Mouse (Mus musculus) kidney, embryonic 14.5 days (tissue): ENCODE measurements at regions not wholly inside any gene's neighbourhood (a gene's known extent, or its start where the extent isn't known, plus 50 kb on each side); places are given as distances from the start of the nearest gene placed in this dataset.
A peak's percentile ranks its signal among the peaks of the same experiment; 100 is the strongest.

Source experiments
- ATAC-seq: fragments of 200-750 bp; cut with Nextera tagmentation; 2 replicates; pipeline ENCODE4 v1.8.0; 2017; ENCODE audit warnings: moderate number of reproducible peaks, mild to moderate bottlenecking, moderate TSS enrichment, moderate library complexity; ENCODE audit not compliant: low FRiP score, low TSS enrichment
- H3K27ac ChIP-seq: fragments of 300-500 bp; sonication (generic); 2 replicates; pipeline ENCODE4 v1.5.1; 2014; ENCODE audit warnings: low read depth, mild to moderate bottlenecking, low read length, moderate library complexity, mixed read lengths
- H3K27me3 ChIP-seq: fragments of 300-500 bp; sonication (generic); 2 replicates; pipeline ENCODE4 v1.6.1; 2014; ENCODE audit warnings: mild to moderate bottlenecking, low read length; ENCODE audit not compliant: control insufficient read depth, insufficient read depth
- H3K36me3 ChIP-seq: fragments of 300-500 bp; sonication (generic); 2 replicates; pipeline ENCODE4 v1.6.1; 2014; ENCODE audit warnings: low read length, mixed read lengths; ENCODE audit not compliant: control insufficient read depth, insufficient read depth
- H3K4me1 ChIP-seq: fragments of 300-500 bp; sonication (generic); 2 replicates; pipeline ENCODE4 v1.6.1; 2014; ENCODE audit warnings: low read length, mixed read lengths; ENCODE audit not compliant: control insufficient read depth, insufficient read depth
- H3K4me2 ChIP-seq: fragments of 300-500 bp; sonication (generic); replicated peaks from 2 replicates; pipeline ENCODE4 v1.6.1; 2014; ENCODE audit warnings: low read depth, mild to moderate bottlenecking, low read length
- H3K4me3 ChIP-seq: fragments of 300-500 bp; sonication (generic); 2 replicates; pipeline ENCODE4 v1.5.1; 2014; ENCODE audit warnings: mild to moderate bottlenecking, low read length
- H3K9ac ChIP-seq: fragments of 300-500 bp; sonication (generic); 2 replicates; pipeline ENCODE4 v1.6.1; 2014; ENCODE audit warnings: low read depth, mild to moderate bottlenecking, low read length, moderate library complexity
- H3K9me3 ChIP-seq: fragments of 300-500 bp; sonication (generic); 2 replicates; pipeline ENCODE4 v1.6.1; 2016; ENCODE audit warnings: low read length; ENCODE audit not compliant: control insufficient read depth
- whole genome bisulfite sequencing: fragments of 180-500 bp; shearing (Covaris S2); extraction: QIAGEN DNeasy Blood & Tissue Kit; methylation state at CpG from one replicate; pipeline ENCODE4 v1.1.7; 2014; 5-methylcytosine and 5-hydroxymethylcytosine counted together

- peaks cover 36% of the 10 kb centered on the region for H3K4me1 ChIP-seq
- ATAC-seq = no peak
These were observed 100.2 kb downstream of the 1700001O22Rik start for GRCm38 (mm10) chr2:30703308-30703707.

GRCm38 (mm10) chr2:30702711-30703110 is 100.8 kb downstream of the 1700001O22Rik start:
- Histone ChIP-seq H3K4me3 (no peak overlapping the region), H3K36me3 (no peaks in the 10 kb centered on the region)
- ATAC-seq = no peak

More at GRCm38 (mm10) chr2:30703308-30703707, 100.2 kb downstream of the 1700001O22Rik start:
- WGBS = 100% methylated on average over 1 of the region's 1 CpGs
- H3K27me3 ChIP-seq = no peaks in the 10 kb centered on the region
- H3K9ac ChIP-seq = no peak overlapping the region
- no peak overlapping the region for H3K4me3 ChIP-seq
- no peak overlapping the region; the same call in 1 of the 2 replicates for H3K27ac ChIP-seq
- peaks cover 3% of the 10 kb centered on the region for H3K9me3 ChIP-seq
- H3K4me2 ChIP-seq = no peak overlapping the region
- no peaks in the 10 kb centered on the region for H3K36me3 ChIP-seq

GRCm38 (mm10) chr2:30700890-30701289 is 102.6 kb downstream of the 1700001O22Rik start:
- H3K9ac ChIP-seq = no peak overlapping the region
- H3K9me3 ChIP-seq = peaks cover 3% of the 10 kb centered on the region
- H3K27me3 ChIP-seq = no peaks in the 10 kb centered on the region
- no peaks in the 10 kb centered on the region for H3K36me3 ChIP-seq
- peaks cover 16% of the 10 kb centered on the region for H3K4me1 ChIP-seq
- H3K4me2 ChIP-seq = no peak overlapping the region
- WGBS = 90% methylated on average over 2 of the region's 2 CpGs
- no peak overlapping the region for H3K4me3 ChIP-seq
- H3K27ac ChIP-seq = no peak overlapping the region
- ATAC-seq = no peak

More at GRCm38 (mm10) chr2:30702711-30703110, 100.8 kb downstream of the 1700001O22Rik start:
- WGBS = 21% methylated on average over 7 of the region's 7 CpGs
- H3K27me3 ChIP-seq = no peaks in the 10 kb centered on the region
- H3K4me1 ChIP-seq = peaks cover 32% of the 10 kb centered on the region
- no peak overlapping the region for H3K4me2 ChIP-seq
- H3K9ac ChIP-seq = peak overlapping the region; percentile 37
- peak overlapping the region; percentile 81 for H3K27ac ChIP-seq
- peaks cover 3% of the 10 kb centered on the region for H3K9me3 ChIP-seq

GRCm38 (mm10) chr2:30700471-30700870 is 103.0 kb downstream of the 1700001O22Rik start:
- ATAC-seq = no peak
- Histone ChIP-seq H3K27me3 (no peaks in the 10 kb centered on the region), H3K9me3 (peaks cover 3% of the 10 kb centered on the region), H3K9ac (no peak overlapping the region), H3K4me3 (no peak overlapping the region), H3K4me2 (no peak overlapping the region), H3K4me1 (peaks cover 16% of the 10 kb centered on the region; the same call in 1 of the 2 replicates), H3K36me3 (no peaks in the 10 kb centered on the region), H3K27ac (peak overlapping the region; percentile 60; the same call in 1 of the 2 replicates)
- WGBS = 93% methylated on average over 1 of the region's 1 CpGs

- Histone ChIP-seq H3K27ac (peak overlapping the region; percentile 60; the same call in 1 of the 2 replicates), H3K27me3 (no peaks in the 10 kb centered on the region), H3K4me3 (no peak overlapping the region), H3K36me3 (no peaks in the 10 kb centered on the region), H3K9ac (no peak overlapping the region), H3K4me1 (peaks cover 20% of the 10 kb centered on the region; the same call in 1 of the 2 replicates), H3K4me2 (0 out of 2 replicates have a peak overlapping the region, but pooled peaks have one; percentile 19), H3K9me3 (peaks cover 3% of the 10 kb centered on the region)
- WGBS = 31% methylated on average over 6 of the region's 6 CpGs
- ATAC-seq = peak; percentile 62
These were observed 103.5 kb downstream of the 1700001O22Rik start for GRCm38 (mm10) chr2:30699797-30700454.

GRCm38 (mm10) chr2:30698758-30699535 is 104.1 kb downstream of the Cstad start:
- WGBS = 80% methylated on average over 6 of the region's 6 CpGs
- no peak for ATAC-seq
- Histone ChIP-seq H3K27me3 (no peaks in the 10 kb centered on the region), H3K9ac (no peak overlapping the region), H3K36me3 (no peaks in the 10 kb centered on the region), H3K27ac (no peak overlapping the region), H3K4me1 (peaks cover 26% of the 10 kb centered on the region; the same call in 1 of the 2 replicates), H3K9me3 (no peaks in the 10 kb centered on the region), H3K4me3 (no peak overlapping the region), H3K4me2 (no peak overlapping the region)

- H3K36me3 ChIP-seq = no peaks in the 10 kb centered on the region
- H3K27me3 ChIP-seq = no peaks in the 10 kb centered on the region
- no peaks in the 10 kb centered on the region for H3K9me3 ChIP-seq
- no peak for ATAC-seq
- H3K4me3 ChIP-seq = no peak overlapping the region
- peaks cover 28% of the 10 kb centered on the region; the same call in 1 of the 2 replicates for H3K4me1 ChIP-seq
- no peak overlapping the region for H3K4me2 ChIP-seq
- no peak overlapping the region for H3K27ac ChIP-seq
- WGBS = 71% methylated on average over 2 of the region's 2 CpGs
- H3K9ac ChIP-seq = peak overlapping the region; percentile 23; the same call in 1 of the 2 replicates
These were observed 103.0 kb downstream of the Cstad start for GRCm38 (mm10) chr2:30697851-30698250.

- 67% methylated on average over 11 of the region's 11 CpGs for WGBS
- Histone ChIP-seq H3K27ac (peak overlapping the region; percentile 8; the same call in 1 of the 2 replicates), H3K4me3 (no peak overlapping the region), H3K4me2 (no peak overlapping the region), H3K9me3 (no peaks in the 10 kb centered on the region), H3K36me3 (no peaks in the 10 kb centered on the region), H3K9ac (no peak overlapping the region; the same call in 1 of the 2 replicates), H3K27me3 (no peaks in the 10 kb centered on the region), H3K4me1 (peaks cover 37% of the 10 kb centered on the region)
- ATAC-seq = no peak
These were observed 101.1 kb downstream of the Cstad start for GRCm38 (mm10) chr2:30695771-30696456.
